Mouse (Mus musculus): ENCODE measurements around the gene Thbd.

Thbd gene

DNA sequence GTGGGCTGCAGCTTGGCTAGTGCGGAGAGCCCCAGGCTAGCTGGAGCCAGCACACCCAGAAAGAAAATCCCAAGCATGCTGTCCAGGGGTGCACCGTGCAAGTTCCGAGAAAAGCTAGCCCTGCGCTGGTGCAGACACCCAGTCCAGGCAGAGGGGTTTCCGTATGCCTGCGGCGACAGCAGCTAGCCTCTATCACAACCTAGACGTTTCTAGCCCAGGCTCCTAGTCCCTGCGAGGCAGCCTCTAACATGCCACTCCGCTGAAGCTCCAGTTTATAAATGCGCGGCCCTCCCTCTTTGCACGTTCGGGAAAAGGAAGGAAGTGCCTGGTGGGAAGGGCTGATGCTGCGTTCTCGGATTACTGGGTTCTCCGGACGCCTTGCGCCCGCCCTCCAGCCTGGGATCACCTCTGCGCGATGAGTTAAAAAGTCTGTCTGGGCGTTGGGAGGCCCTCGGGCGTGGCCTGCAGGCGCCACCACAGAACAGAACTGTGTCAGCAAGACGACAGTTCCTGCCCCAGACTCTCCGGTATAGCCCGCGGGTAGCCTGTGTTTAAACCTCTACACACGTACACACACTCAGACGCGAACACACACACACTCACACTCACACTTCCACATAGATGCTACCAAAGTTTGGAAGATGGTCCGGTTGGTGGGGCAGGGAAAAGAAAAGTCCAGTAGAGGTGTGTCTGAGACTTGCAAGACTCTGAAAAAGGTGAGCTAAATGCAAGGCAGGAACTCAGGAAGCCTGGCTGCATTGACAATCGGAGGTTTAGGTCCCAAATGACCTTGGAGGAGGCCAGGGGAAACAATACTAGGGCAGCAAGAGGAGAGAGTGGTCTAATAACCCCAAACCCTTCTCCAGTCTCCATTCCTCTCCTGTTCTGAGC lies at the start of gene Thbd:
Thbd (minus strand) TSS at position 319 of the 891 bp plus-strand sequence.
- in situ Hi-C loops (cut with MboI, MseI) = loop anchor here (10.0 kb wide), 1 partner anchor 1743 kb away; no protein-coding TSS in a partner anchor

GRCm38 (mm10) chr2:148455341-148455740 lies 47.4 kb upstream of the Thbd start:
- in situ Hi-C loops (cut with MboI, MseI) = no loop called here

- in situ Hi-C loops (cut with MboI, MseI) = no loop called here
These were observed 46.1 kb upstream of the Thbd start for GRCm38 (mm10) chr2:148454014-148454542.

DNA sequence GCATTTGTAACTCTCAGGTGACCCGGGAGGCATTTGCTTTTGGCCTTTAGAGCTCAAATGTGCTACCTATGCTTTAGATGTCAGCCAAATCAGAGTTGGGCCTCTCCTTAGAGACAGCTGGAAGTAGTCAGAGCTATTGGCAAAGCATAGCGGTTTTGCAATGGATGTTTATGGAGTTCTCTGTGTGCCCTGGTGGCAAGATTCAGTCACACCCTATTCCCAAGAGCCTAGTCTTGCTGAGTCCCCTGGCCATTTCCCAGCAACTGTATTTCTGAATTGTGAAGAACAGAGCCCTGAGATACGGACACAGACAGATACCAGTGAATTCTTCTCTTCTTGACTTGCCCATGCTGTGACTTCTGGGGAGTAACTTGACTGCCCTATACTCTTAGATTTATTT lies 45.1 kb upstream of the Thbd start:
- in situ Hi-C loops (cut with MboI, MseI) = no loop called here

- in situ Hi-C loops (cut with MboI, MseI) = no loop called here
These were observed 43.5 kb upstream of the Thbd start for GRCm38 (mm10) chr2:148451498-148451897.

DNA sequence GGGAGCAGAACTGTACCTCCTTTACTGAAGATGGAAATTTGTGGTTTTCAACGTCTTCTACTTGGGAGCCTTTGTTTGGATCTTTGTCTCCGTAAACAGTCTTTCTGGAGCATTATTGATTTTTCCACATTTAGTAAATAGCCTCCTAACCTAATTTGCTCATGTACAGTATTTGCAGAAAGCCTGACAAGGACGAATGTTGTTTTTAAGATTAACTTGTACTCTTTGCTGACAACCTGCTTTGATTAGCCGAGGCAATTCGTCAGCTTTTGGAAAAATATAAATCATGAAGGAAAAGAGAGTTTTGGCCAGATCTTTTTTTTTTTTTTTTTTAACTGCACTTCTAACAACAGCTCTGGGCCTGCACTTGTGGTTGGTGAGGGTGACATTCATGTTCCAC lies 42.6 kb upstream of the Thbd start:
- in situ Hi-C loops (cut with MboI, MseI) = no loop called here

DNA sequence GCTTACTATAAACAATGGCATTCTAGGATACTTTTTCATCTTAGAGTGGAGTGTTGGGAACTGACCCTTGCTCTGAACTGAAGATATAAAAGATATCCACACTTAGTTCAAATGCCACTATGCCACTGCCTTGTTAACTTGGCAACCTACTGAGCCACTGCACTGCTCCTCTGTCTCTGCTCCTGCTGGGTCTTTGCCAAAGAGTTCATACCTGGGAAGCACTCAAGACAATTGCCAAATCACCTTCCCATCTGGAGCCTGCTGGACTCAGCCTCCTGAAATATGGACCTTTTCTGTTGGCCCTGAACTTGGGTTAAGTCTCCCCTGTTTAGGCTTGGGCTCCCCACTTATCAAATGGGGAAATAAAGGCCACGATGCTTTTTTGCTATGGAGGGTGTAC lies 41.7 kb upstream of the Thbd start:
- in situ Hi-C loops (cut with MboI, MseI) = no loop called here

GRCm38 (mm10) chr2:148446446-148446845 lies 38.5 kb upstream of the Thbd start:
- in situ Hi-C loops (cut with MboI, MseI) = no loop called here

GRCm38 (mm10) chr2:148445616-148446015 lies 37.6 kb upstream of the Thbd start:
- in situ Hi-C loops (cut with MboI, MseI) = no loop called here

GRCm38 (mm10) chr2:148444472-148444871 lies 36.5 kb upstream of the Thbd start:
- in situ Hi-C loops (cut with MboI, MseI) = no loop called here

- in situ Hi-C loops (cut with MboI, MseI) = no loop called here
These were observed 35.4 kb upstream of the Thbd start, which contains the start of gene Cd93 for GRCm38 (mm10) chr2:148443249-148443958. TSS of gene Cd93 (minus strand) at chr2:148443563.

DNA sequence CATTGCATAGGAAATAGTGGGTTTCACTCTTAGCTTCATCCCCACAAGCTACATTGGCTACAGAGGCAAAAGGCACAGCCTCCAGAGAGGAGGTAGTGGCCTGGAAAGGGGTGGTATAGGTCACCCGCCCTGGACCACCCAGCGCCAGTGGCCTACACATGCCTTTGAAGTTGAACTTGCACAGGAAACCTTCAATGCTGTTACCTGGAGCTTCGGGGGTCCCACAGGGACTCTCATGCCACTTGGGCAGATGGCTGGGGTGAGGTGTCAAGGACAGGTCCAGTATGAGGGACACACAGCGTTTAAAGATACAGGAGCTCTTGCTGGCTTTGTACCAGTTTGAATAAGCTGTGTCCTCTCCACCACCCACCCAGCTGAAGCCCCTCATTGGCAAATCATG lies 34.7 kb upstream of the Thbd start:
- in situ Hi-C loops (cut with MboI, MseI) = no loop called here

DNA sequence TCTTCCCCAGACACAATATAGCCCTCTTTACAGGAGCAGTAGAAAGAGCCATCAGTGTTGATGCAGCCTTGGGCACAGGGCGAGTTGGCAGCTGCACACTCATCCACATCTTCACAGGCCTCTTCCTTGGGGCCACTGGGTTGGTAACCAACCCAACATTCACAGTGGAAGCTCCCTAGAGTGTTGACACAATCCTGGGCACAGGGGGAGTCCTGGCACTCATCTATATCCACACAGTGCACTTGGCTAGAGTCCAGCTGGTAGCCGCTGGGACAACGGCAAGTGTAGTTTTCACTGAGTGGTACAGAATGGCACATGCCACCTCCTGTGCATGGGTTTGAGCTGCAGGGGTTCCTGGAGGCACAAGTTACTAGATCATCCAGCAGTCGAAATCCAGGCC lies 34.2 kb upstream of the Thbd start:
- in situ Hi-C loops (cut with MboI, MseI) = no loop called here

DNA sequence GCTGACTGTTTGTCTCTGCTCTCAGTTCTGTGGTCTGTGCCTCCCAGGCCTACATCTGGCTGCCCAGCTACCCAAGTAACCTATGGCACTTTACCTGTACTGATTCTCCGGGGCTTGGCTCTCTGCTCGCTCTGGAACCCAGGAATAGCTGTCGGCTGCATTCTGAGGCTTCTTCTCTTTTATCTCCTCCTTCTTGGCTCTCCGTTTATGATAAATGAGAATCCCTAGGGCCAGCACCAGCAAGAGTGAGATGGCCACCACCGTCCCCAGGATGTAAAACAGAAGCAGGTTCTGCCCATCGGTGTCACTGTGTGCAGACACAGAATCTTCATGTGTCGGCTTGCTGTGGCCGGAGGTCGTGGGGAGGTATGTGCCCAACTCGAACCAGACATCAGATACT lies 33.4 kb upstream of the Thbd start:
- in situ Hi-C loops (cut with MboI, MseI) = no loop called here

GRCm38 (mm10) chr2:148439691-148440276 lies 31.8 kb upstream of the Thbd start:
- in situ Hi-C loops (cut with MboI, MseI) = no loop called here

GRCm38 (mm10) chr2:148436285-148436684 lies 28.3 kb upstream of the Thbd start:
- in situ Hi-C loops (cut with MboI, MseI) = no loop called here

DNA sequence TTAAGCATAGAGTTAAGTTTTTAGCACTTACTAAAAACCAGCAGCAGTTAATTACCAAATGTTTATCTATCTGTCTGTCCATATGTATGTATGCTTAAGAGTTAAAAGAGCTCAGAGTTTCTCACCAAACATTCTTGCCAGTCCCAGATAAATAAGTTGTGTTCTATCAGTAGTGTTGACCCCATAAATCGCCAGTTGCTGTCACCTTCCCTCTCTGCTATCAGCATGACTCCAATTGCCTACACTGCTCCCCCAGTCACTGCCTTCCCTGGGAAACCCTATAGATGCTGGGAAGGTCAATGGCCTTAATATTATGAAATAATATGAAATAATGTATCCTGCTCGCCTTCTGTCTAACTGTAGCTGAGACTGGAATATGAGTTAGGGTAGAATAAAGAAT lies 24.4 kb upstream of the Thbd start:
- in situ Hi-C loops (cut with MboI, MseI) = no loop called here

GRCm38 (mm10) chr2:148430941-148431340 lies 23.0 kb upstream of the Thbd start:
- in situ Hi-C loops (cut with MboI, MseI) = no loop called here

GRCm38 (mm10) chr2:148429001-148429505 lies 21.1 kb upstream of the Thbd start:
- in situ Hi-C loops (cut with MboI, MseI) = no loop called here

DNA sequence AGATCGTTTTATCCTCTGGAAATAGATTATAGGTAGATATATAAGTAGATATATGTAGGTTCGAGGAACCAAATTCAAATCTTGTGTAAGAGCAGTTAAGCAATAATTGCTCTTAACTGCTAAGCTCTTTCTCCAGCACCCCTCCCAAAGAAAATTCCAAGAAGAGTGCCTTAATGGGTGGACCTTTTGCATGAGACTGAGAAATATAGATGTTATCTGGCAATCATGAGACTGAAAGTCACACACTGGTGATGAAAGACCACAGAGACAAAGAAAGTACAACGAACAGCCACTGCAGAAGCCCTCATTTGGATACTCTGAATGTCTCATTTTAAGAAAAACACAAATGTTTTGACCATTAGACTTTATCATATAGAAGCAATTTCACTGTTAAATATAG lies 20.5 kb upstream of the Thbd start:
- in situ Hi-C loops (cut with MboI, MseI) = no loop called here

DNA sequence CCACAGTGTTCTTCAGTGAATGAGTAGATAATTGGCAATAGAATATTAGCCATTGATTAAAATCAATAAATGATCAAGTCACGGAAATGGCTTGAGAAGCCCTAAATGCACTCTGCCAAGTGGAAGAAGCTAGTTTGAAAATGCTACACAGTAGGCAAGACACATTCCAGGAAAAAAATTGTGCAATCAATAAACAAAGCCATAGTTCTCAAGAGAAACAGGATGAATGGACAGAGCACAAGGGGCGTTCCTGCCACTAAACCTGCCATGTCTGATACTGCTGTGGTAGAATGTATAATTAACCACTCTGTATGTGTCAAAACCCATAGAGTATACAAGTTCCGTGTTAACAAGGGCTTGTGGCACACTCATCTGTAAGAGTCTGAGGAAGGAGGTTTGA lies 19.6 kb upstream of the Thbd start:
- in situ Hi-C loops (cut with MboI, MseI) = no loop called here

All from T-helper 2 cell (primary cell).